Mouse (Mus musculus) T-helper 2 cell (primary cell): ENCODE data around the gene Gm3147.
"Not testable (repeated sequence)": the region's sequence is repeated elsewhere in the genome, so short reads cannot be mapped to it uniquely, and the experiment has no call there.

Source experiments
- in situ Hi-C: fragments of 300-600 bp; cut with MboI, MseI; formaldehyde crosslinking; loops from one replicate; pipeline ENCODE4 v1.15.1; 2025; ENCODE audit warnings: high pct_unique_total_duplicates

Gene Gm3147

GRCm38 (mm10) chr5:94616242-94616641 lies at the start of gene Gm3147:
TSS of gene Gm3147 (minus strand) at chr5:94616342.
- in situ Hi-C loops = not testable (repeated sequence)

- in situ Hi-C loops = not testable (repeated sequence)
Measured at GRCm38 (mm10) chr5:94648082-94648481, 31.9 kb upstream of the Gm3147 start, which contains the start of gene Gm6205. TSS of gene Gm6205 (plus strand) at chr5:94648382.

- in situ Hi-C loops = not testable (repeated sequence)
Measured at GRCm38 (mm10) chr5:94623679-94624078, 7.5 kb upstream of the Gm3147 start, which contains the start of gene Gm6509. TSS of gene Gm6509 (plus strand) at chr5:94623979.
